In genomic region chr14:57546557-57547021, GRCm38 (mm10) we compare ENCODE assay signal across 11 mouse cellular contexts. TPM values are rescaled to one million over a fixed set of nuclear protein-coding genes. Genes with fewer than 3 reads are reported as not detected.
DNase-seq lines count a peak whose midpoint lies in the region; ATAC-seq and TF ChIP-seq lines count a peak whose summit lies in the region.
"Had no signal": no experiment of that assay in that cellular context is flagged by ENCODE, and none has a peak within 500 bp of the region (broad histone marks: within the 10 kb centered on the region; RNA-seq: fewer than 3 reads in every experiment).

No protein-coding gene starts in this region.

- no peak overlapping the region for H3K4me3 ChIP-seq in lung, embryonic 15.5 days
- H3K4me3 ChIP-seq in limb, embryonic 11.5 days (ENCODE audit: low read depth, low read length): no peak overlapping the region
- H3K4me3 ChIP-seq in forebrain, postnatal 0 days (ENCODE audit: low read depth, low read length): no peak overlapping the region
- H3K4me3 ChIP-seq: erythroblast, embryonic 14.5 days; midbrain, embryonic 13.5 days had no signal

- peaks cover 7% of the 10 kb centered on the region; the same call in 1 of the 2 replicates for H3K36me3 ChIP-seq in lung, embryonic 15.5 days
- H3K36me3 ChIP-seq in limb, embryonic 11.5 days (ENCODE audit: control insufficient read depth, insufficient read depth, low read length): no peaks in the 10 kb centered on the region
- peaks cover 22% of the 10 kb centered on the region for H3K36me3 ChIP-seq in forebrain, postnatal 0 days (ENCODE audit: insufficient read depth)

- no peaks in the 10 kb centered on the region for H3K9me3 ChIP-seq in lung, embryonic 15.5 days
- H3K9me3 ChIP-seq in limb, embryonic 11.5 days (ENCODE audit: control insufficient read depth, low read length): no peaks in the 10 kb centered on the region; the same call in 1 of the 2 replicates
- H3K9me3 ChIP-seq in forebrain, postnatal 0 days (ENCODE audit: low read length): no peaks in the 10 kb centered on the region
- H3K9me3 ChIP-seq: midbrain, embryonic 13.5 days had no signal

- peak overlapping the region; percentile 55 for H3K27ac ChIP-seq in lung, embryonic 15.5 days
- no peak overlapping the region for H3K27ac ChIP-seq in limb, embryonic 11.5 days (replicated peaks; ENCODE audit: low read depth, low read length)
- no peak overlapping the region for H3K27ac ChIP-seq in forebrain, postnatal 0 days (ENCODE audit: low read depth, low read length)
- H3K27ac ChIP-seq: midbrain, embryonic 13.5 days had no signal

- H3K27me3 ChIP-seq in lung, embryonic 15.5 days: no peaks in the 10 kb centered on the region
- no peaks in the 10 kb centered on the region for H3K27me3 ChIP-seq in limb, embryonic 11.5 days (ENCODE audit: control insufficient read depth, insufficient read depth, low read length)
- H3K27me3 ChIP-seq in forebrain, postnatal 0 days (ENCODE audit: insufficient read depth, low read length): no peaks in the 10 kb centered on the region
- H3K27me3 ChIP-seq: Patski had no signal

- H3K4me1 ChIP-seq in lung, embryonic 15.5 days: peaks cover 9% of the 10 kb centered on the region; the same call in 1 of the 2 replicates
- H3K4me1 ChIP-seq in limb, embryonic 11.5 days (ENCODE audit: control insufficient read depth, insufficient read depth, low read length): 0 out of 2 replicates have a peak, but pooled peaks cover 4% of the 10 kb centered on the region
- H3K4me1 ChIP-seq in forebrain, postnatal 0 days (ENCODE audit: insufficient read depth): no peaks in the 10 kb centered on the region

- no peak overlapping the region for H3K9ac ChIP-seq in lung, embryonic 15.5 days
- H3K9ac ChIP-seq in limb, embryonic 11.5 days (ENCODE audit: low read length): no peak overlapping the region
- H3K9ac ChIP-seq in forebrain, postnatal 0 days: no peak overlapping the region
- H3K9ac ChIP-seq: midbrain, embryonic 13.5 days had no signal

- peak; percentile 80 for ATAC-seq in lung, embryonic 15.5 days (ENCODE audit: borderline replicate concordance, extremely low read depth, low FRiP score, low TSS enrichment)
- ATAC-seq in limb, embryonic 11.5 days (ENCODE audit: insufficient number of reproducible peaks, low FRiP score, low TSS enrichment, low read depth): peak; percentile 50; the same call in 1 of the 2 replicates
- no peak for ATAC-seq in granulocyte monocyte progenitor cell, adult 5-6 weeks (replicated peaks; ENCODE audit: poor library complexity, severe bottlenecking)
- ATAC-seq in forebrain, postnatal 0 days: no peak
- ATAC-seq: midbrain, embryonic 13.5 days; Patski had no signal

- TF ChIP-seq CTCF in forebrain, postnatal 0 days (IDR thresholded peaks at IDR 0.05; ENCODE audit: low read depth): no peak

- no peak for DNase-seq in lung, postnatal 25 days (ENCODE audit: low spot score)
- peak; percentile 44 for DNase-seq in embryo, embryonic 11 days
- DNase-seq in limb, embryonic 11.5 days (ENCODE audit: low spot score): peak; percentile 66
- DNase-seq in retina, embryonic 14.5 days (ENCODE audit: low spot score): peak; percentile 41
- DNase-seq in forebrain, postnatal 0 days: no peak
- DNase-seq in frontal cortex, postnatal 14 days (ENCODE audit: low spot score in 2 of 2): no peak

- WGBS in lung, embryonic 15.5 days: 15% methylated on average over 13 of the region's 13 CpGs
- 19% methylated on average over 13 of the region's 13 CpGs for WGBS in limb, embryonic 11.5 days
- 33% methylated on average over 13 of the region's 13 CpGs for WGBS in forebrain, postnatal 0 days

- no peak overlapping the region for H3K4me2 ChIP-seq in lung, embryonic 15.5 days
- no peak overlapping the region for H3K4me2 ChIP-seq in limb, embryonic 11.5 days (ENCODE audit: low read depth, severe bottlenecking)
- H3K4me2 ChIP-seq in forebrain, postnatal 0 days (ENCODE audit: low read depth): no peak overlapping the region
- H3K4me2 ChIP-seq: midbrain, embryonic 13.5 days had no signal

RNA-seq across cellular contexts. Expression of gene Il17d, which starts 22.0 kb away (rescaled TPM):
- polyA plus RNA-seq in lung, embryonic 15.5 days (2015; fragmentation: Nextera tagmentation; extraction: Ambion mirVana): 5.2 and 6.1 TPM in 2 replicates
- polyA plus RNA-seq in limb, embryonic 11.5 days (2014; fragmentation: Nextera tagmentation; extraction: Ambion mirVana): 1.1 and 1.3 TPM in 2 replicates
- not detected in 2 replicates for total RNA-seq in granulocyte monocyte progenitor cell, adult 5-6 weeks (2014; fragmentation: Nextera tagmentation)
- not detected in 2 replicates for total RNA-seq in granulocyte monocyte progenitor cell, adult 5-6 weeks (2017)
- total RNA-seq in forebrain, postnatal 0 days (2014; rRNA removed): 38.8 and 47.6 TPM in 2 replicates
- polyA plus RNA-seq in forebrain, postnatal 0 days (2015; fragmentation: Nextera tagmentation; extraction: Ambion mirVana): 8.5 and 9.8 TPM in 2 replicates
- polyA plus RNA-seq: erythroblast, embryonic 14.5 days had no signal

RNA-seq across cellular contexts. Expression of gene Eef1akmt1, which starts 24.8 kb away (rescaled TPM):
- polyA plus RNA-seq in lung, embryonic 15.5 days (2015; fragmentation: Nextera tagmentation; extraction: Ambion mirVana): 106 and 108 TPM in 2 replicates
- polyA plus RNA-seq in limb, embryonic 11.5 days (2014; fragmentation: Nextera tagmentation; extraction: Ambion mirVana): 106 and 108 TPM in 2 replicates
- total RNA-seq in granulocyte monocyte progenitor cell, adult 5-6 weeks (2014; fragmentation: Nextera tagmentation): 24.9 and 30.6 TPM in 2 replicates
- total RNA-seq in granulocyte monocyte progenitor cell, adult 5-6 weeks (2017): 17.0 and 30.5 TPM in 2 replicates
- 45.7 and 58.4 TPM in 2 replicates for total RNA-seq in forebrain, postnatal 0 days (2014; rRNA removed)
- 82.9 and 84.9 TPM in 2 replicates for polyA plus RNA-seq in forebrain, postnatal 0 days (2015; fragmentation: Nextera tagmentation; extraction: Ambion mirVana)

Comparison
In these comparisons a context has a peak if more than half of its experiments do, and no peak if none do; other contexts are left out.
1. ATAC-seq: peak in lung, embryonic 15.5 days (single experiment) and limb, embryonic 11.5 days (single experiment); none in granulocyte monocyte progenitor cell, adult 5-6 weeks (single experiment) and forebrain, postnatal 0 days (single experiment).
2. DNase-seq: peak in embryo, embryonic 11 days (single experiment), limb, embryonic 11.5 days (single experiment) and retina, embryonic 14.5 days (single experiment); none in lung, postnatal 25 days (single experiment), forebrain, postnatal 0 days (single experiment) and frontal cortex, postnatal 14 days (0 of 2).